Mouse (Mus musculus): ENCODE data around the gene Afg1l. TPM values are rescaled to one million over a fixed set of nuclear protein-coding genes. Genes with fewer than 3 reads are reported as not detected.

Gene Afg1l
- polyA plus RNA-seq, 1 experiment: 21.7 TPM

GRCm38 (mm10) chr10:42417530-42418174, 60.7 kb downstream of the Afg1l start:
- H3K4me1 ChIP-seq (ENCODE audit: control insufficient read depth, insufficient read depth, low read length): no peaks in the 10 kb centered on the region
- H3K4me3 ChIP-seq (ENCODE audit: insufficient read depth, low read depth, low read length): no peak overlapping the region
- no peaks in the 10 kb centered on the region for H3K36me3 ChIP-seq (ENCODE audit: control insufficient read depth, insufficient read depth, low read length)
- TF ChIP-seq POLR2A (IDR thresholded peaks at IDR 0.05; ENCODE audit: low read depth, low read length): no peak
- no peak for TF ChIP-seq CTCF (conservative IDR thresholded peaks at IDR 0.05; ENCODE audit: insufficient read depth, insufficient read length, low read depth, low read length)
- whole genome bisulfite sequencing: 82% methylated on average over 10 of the region's 10 CpGs
- H3K27ac ChIP-seq (ENCODE audit: insufficient read depth, low read depth, low read length): no peak overlapping the region
- DNase-seq: no peak
- H3K27me3 ChIP-seq (replicated peaks; ENCODE audit: control insufficient read depth, insufficient read depth, low read length): no peaks in the 10 kb centered on the region

- no peaks in the 10 kb centered on the region for H3K36me3 ChIP-seq (ENCODE audit: control insufficient read depth, insufficient read depth, low read length)
- H3K4me1 ChIP-seq (ENCODE audit: control insufficient read depth, insufficient read depth, low read length): no peaks in the 10 kb centered on the region
- H3K27me3 ChIP-seq (replicated peaks; ENCODE audit: control insufficient read depth, insufficient read depth, low read length): no peaks in the 10 kb centered on the region
- no peak overlapping the region for H3K27ac ChIP-seq (ENCODE audit: insufficient read depth, low read depth, low read length)
- no peak for DNase-seq
- no peak overlapping the region for H3K4me3 ChIP-seq (ENCODE audit: insufficient read depth, low read depth, low read length)
- TF ChIP-seq POLR2A (IDR thresholded peaks at IDR 0.05; ENCODE audit: low read depth, low read length): no peak
- TF ChIP-seq CTCF (conservative IDR thresholded peaks at IDR 0.05; ENCODE audit: insufficient read depth, insufficient read length, low read depth, low read length): no peak
- WGBS: 61% methylated on average over 4 of the region's 4 CpGs
Observed at GRCm38 (mm10) chr10:42415821-42416470, 62.4 kb downstream of the Afg1l start.

- H3K27ac ChIP-seq (ENCODE audit: insufficient read depth, low read depth, low read length): no peak overlapping the region
- DNase-seq: peak; percentile 70
- no peak for TF ChIP-seq POLR2A (IDR thresholded peaks at IDR 0.05; ENCODE audit: low read depth, low read length)
- no peak for TF ChIP-seq CTCF (conservative IDR thresholded peaks at IDR 0.05; ENCODE audit: insufficient read depth, insufficient read length, low read depth, low read length)
- no peaks in the 10 kb centered on the region for H3K4me1 ChIP-seq (ENCODE audit: control insufficient read depth, insufficient read depth, low read length)
- H3K36me3 ChIP-seq (ENCODE audit: control insufficient read depth, insufficient read depth, low read length): no peaks in the 10 kb centered on the region
- H3K4me3 ChIP-seq (ENCODE audit: insufficient read depth, low read depth, low read length): no peak overlapping the region
- H3K27me3 ChIP-seq (replicated peaks; ENCODE audit: control insufficient read depth, insufficient read depth, low read length): no peaks in the 10 kb centered on the region
- 61% methylated on average over 6 of the region's 6 CpGs for WGBS
Observed at GRCm38 (mm10) chr10:42410748-42411537, 67.4 kb downstream of the Afg1l start.

GRCm38 (mm10) chr10:42390436-42390835, 87.9 kb downstream of the Afg1l start:
- Histone ChIP-seq H3K36me3 (ENCODE audit: control insufficient read depth, insufficient read depth, low read length) (0 out of 2 replicates have a peak, but pooled peaks cover 1% of the 10 kb centered on the region), H3K27me3 (replicated peaks; ENCODE audit: control insufficient read depth, insufficient read depth, low read length) (no peaks in the 10 kb centered on the region), H3K27ac (ENCODE audit: insufficient read depth, low read depth, low read length) (no peak overlapping the region), H3K4me3 (ENCODE audit: insufficient read depth, low read depth, low read length) (no peak overlapping the region), H3K4me1 (ENCODE audit: control insufficient read depth, insufficient read depth, low read length) (no peaks in the 10 kb centered on the region)
- 90% methylated on average over 11 of the region's 11 CpGs for WGBS
- no peak for TF ChIP-seq CTCF (conservative IDR thresholded peaks at IDR 0.05; ENCODE audit: insufficient read depth, insufficient read length, low read depth, low read length)
- TF ChIP-seq POLR2A (IDR thresholded peaks at IDR 0.05; ENCODE audit: low read depth, low read length): no peak
- DNase-seq: no peak

GRCm38 (mm10) chr10:42388181-42388580, 90.2 kb downstream of the Afg1l start:
- Histone ChIP-seq H3K36me3 (ENCODE audit: control insufficient read depth, insufficient read depth, low read length) (no peaks in the 10 kb centered on the region), H3K4me3 (ENCODE audit: insufficient read depth, low read depth, low read length) (no peak overlapping the region), H3K27ac (ENCODE audit: insufficient read depth, low read depth, low read length) (no peak overlapping the region), H3K4me1 (ENCODE audit: control insufficient read depth, insufficient read depth, low read length) (no peaks in the 10 kb centered on the region), H3K27me3 (replicated peaks; ENCODE audit: control insufficient read depth, insufficient read depth, low read length) (no peaks in the 10 kb centered on the region)
- no peak for DNase-seq
- TF ChIP-seq POLR2A (IDR thresholded peaks at IDR 0.05; ENCODE audit: low read depth, low read length): no peak
- no peak for TF ChIP-seq CTCF (conservative IDR thresholded peaks at IDR 0.05; ENCODE audit: insufficient read depth, insufficient read length, low read depth, low read length)

- WGBS: 74% methylated on average over 13 of the region's 13 CpGs
- Histone ChIP-seq H3K4me1 (ENCODE audit: control insufficient read depth, insufficient read depth, low read length) (no peaks in the 10 kb centered on the region), H3K4me3 (ENCODE audit: insufficient read depth, low read depth, low read length) (no peak overlapping the region), H3K27me3 (replicated peaks; ENCODE audit: control insufficient read depth, insufficient read depth, low read length) (no peaks in the 10 kb centered on the region), H3K36me3 (ENCODE audit: control insufficient read depth, insufficient read depth, low read length) (no peaks in the 10 kb centered on the region), H3K27ac (ENCODE audit: insufficient read depth, low read depth, low read length) (no peak overlapping the region)
- no peak for DNase-seq
- TF ChIP-seq POLR2A (IDR thresholded peaks at IDR 0.05; ENCODE audit: low read depth, low read length) (no peak), CTCF (conservative IDR thresholded peaks at IDR 0.05; ENCODE audit: insufficient read depth, insufficient read length, low read depth, low read length) (no peak)
Observed at GRCm38 (mm10) chr10:42384946-42385644, 93.3 kb downstream of the Afg1l start.

All from kidney, adult 2 months (tissue).